Comparison of ENCODE assay signal across 8 mouse cellular contexts in genomic region chr11:88197153-88197576, GRCm38 (mm10). TPM values are rescaled to one million over a fixed set of nuclear protein-coding genes. Genes with fewer than 3 reads are reported as not detected.
DNase-seq lines count a peak whose midpoint lies in the region; ATAC-seq lines count a peak whose summit lies in the region.

No protein-coding gene starts in this region.

- ATAC-seq in neural tube, embryonic 15.5 days (ENCODE audit: low FRiP score), result no peak
- peak; percentile 54 for ATAC-seq in monocyte, adult 5-6 weeks (replicated peaks; ENCODE audit: insufficient number of reproducible peaks, low FRiP score, low TSS enrichment, poor library complexity, severe bottlenecking)
- ATAC-seq in frontal cortex, adult (ENCODE audit: low TSS enrichment), result no peak

- no peak overlapping the region for H3K4me2 ChIP-seq in neural tube, embryonic 15.5 days

- DNase-seq in neural tube, embryonic 10.5 days (ENCODE audit: extremely low spot score, low spot score), result peak; percentile 65
- DNase-seq in MN1 (ENCODE audit: low spot score), result peak; percentile 63
- DNase-seq in cerebellum, adult 9-10 months, result peak; percentile 83
- peak; percentile 44 for DNase-seq in gastrocnemius, postnatal 25 days
- peak; percentile 59 to 68 for DNase-seq in left cerebral cortex, postnatal 25 days (ENCODE audit: low spot score in 2 of 2)

- WGBS in neural tube, embryonic 15.5 days, result 13% methylated on average over 2 of the region's 2 CpGs

- no peaks in the 10 kb centered on the region for H3K9me3 ChIP-seq in neural tube, embryonic 15.5 days (replicated peaks)

- no peaks in the 10 kb centered on the region for H3K36me3 ChIP-seq in neural tube, embryonic 15.5 days

- no peak overlapping the region for H3K9ac ChIP-seq in neural tube, embryonic 15.5 days (replicated peaks)

- intact Hi-C loops in left cerebral cortex, postnatal 25 days (cut with DNase I), result loop anchor here (2.0 kb wide), 2 partner anchors 138 to 222 kb away; no protein-coding TSS in a partner anchor

- peaks cover 22% of the 10 kb centered on the region for H3K4me1 ChIP-seq in neural tube, embryonic 15.5 days

- peaks cover 20% of the 10 kb centered on the region for H3K27me3 ChIP-seq in neural tube, embryonic 15.5 days (replicated peaks)

- H3K27ac ChIP-seq in neural tube, embryonic 15.5 days (replicated peaks), result no peak overlapping the region

- no peak overlapping the region for H3K4me3 ChIP-seq in neural tube, embryonic 15.5 days (replicated peaks)

RNA-seq across cellular contexts. Expression of gene Mrps23, which starts 7.0 kb away (rescaled TPM):
- polyA plus RNA-seq in neural tube, embryonic 15.5 days (2015; fragmentation: Nextera tagmentation; extraction: Ambion mirVana), result 64.9 and 66.2 TPM in 2 replicates
- 100 to 1,000 TPM; 126 to 133 TPM for total RNA-seq in gastrocnemius, postnatal 25 days (2021)
- 10 to 100 TPM; 73.6 to 74.5 TPM for total RNA-seq in left cerebral cortex, postnatal 25 days (2021)
- 64.6 to 115 TPM (median 69.1 TPM) in 3 replicates for total RNA-seq in monocyte, adult 5-6 weeks (2017)
